Mouse (Mus musculus): Measurements from ENCODE around the gene Rbfox1. TPM values are rescaled to one million over a fixed set of nuclear protein-coding genes. Genes with fewer than 3 reads are reported as not detected.

Gene Rbfox1
- polyA plus RNA-seq, 1 experiment: 4.0 TPM

GRCm38 (mm10) chr16:6349381-6349780 lies 464.2 kb downstream of the Rbfox1 start:
- DNase-seq: no peak
- Histone ChIP-seq H3K4me3 (replicated peaks; ENCODE audit: extremely low read depth, low read depth, low read length) (no peak overlapping the region), H3K4me1 (ENCODE audit: control insufficient read depth, insufficient read depth, low read length) (no peaks in the 10 kb centered on the region)
- TF ChIP-seq CTCF (IDR thresholded peaks at IDR 0.05; ENCODE audit: insufficient read depth, low read length) (no peak), POLR2A (IDR thresholded peaks at IDR 0.05; ENCODE audit: borderline replicate concordance, extremely low read depth, low read depth, low read length) (no peak)
- WGBS: 32% methylated on average over 16 of the region's 16 CpGs

- Histone ChIP-seq H3K4me3 (replicated peaks; ENCODE audit: extremely low read depth, low read depth, low read length) (no peak overlapping the region), H3K4me1 (ENCODE audit: control insufficient read depth, insufficient read depth, low read length) (no peaks in the 10 kb centered on the region)
- no peak for DNase-seq
- TF ChIP-seq POLR2A (IDR thresholded peaks at IDR 0.05; ENCODE audit: borderline replicate concordance, extremely low read depth, low read depth, low read length): no peak
- no peak for TF ChIP-seq CTCF (IDR thresholded peaks at IDR 0.05; ENCODE audit: insufficient read depth, low read length)
- WGBS: 85% methylated on average over 11 of the region's 11 CpGs
These were observed 465.1 kb downstream of the Rbfox1 start for GRCm38 (mm10) chr16:6350256-6350655.

GRCm38 (mm10) chr16:6353191-6353590 lies 468.0 kb downstream of the Rbfox1 start:
- DNase-seq: no peak
- TF ChIP-seq POLR2A (IDR thresholded peaks at IDR 0.05; ENCODE audit: borderline replicate concordance, extremely low read depth, low read depth, low read length) (no peak), CTCF (IDR thresholded peaks at IDR 0.05; ENCODE audit: insufficient read depth, low read length) (no peak)
- H3K4me3 ChIP-seq (replicated peaks; ENCODE audit: extremely low read depth, low read depth, low read length): no peak overlapping the region
- 74% methylated on average over 5 of the region's 5 CpGs for WGBS
- H3K4me1 ChIP-seq (ENCODE audit: control insufficient read depth, insufficient read depth, low read length): no peaks in the 10 kb centered on the region

GRCm38 (mm10) chr16:6356931-6357330 lies 471.8 kb downstream of the Rbfox1 start:
- Histone ChIP-seq H3K4me3 (replicated peaks; ENCODE audit: extremely low read depth, low read depth, low read length) (no peak overlapping the region), H3K4me1 (ENCODE audit: control insufficient read depth, insufficient read depth, low read length) (no peaks in the 10 kb centered on the region)
- TF ChIP-seq POLR2A (IDR thresholded peaks at IDR 0.05; ENCODE audit: borderline replicate concordance, extremely low read depth, low read depth, low read length) (no peak), CTCF (IDR thresholded peaks at IDR 0.05; ENCODE audit: insufficient read depth, low read length) (no peak)
- DNase-seq: no peak
- 59% methylated on average over 3 of the region's 3 CpGs for WGBS

DNA sequence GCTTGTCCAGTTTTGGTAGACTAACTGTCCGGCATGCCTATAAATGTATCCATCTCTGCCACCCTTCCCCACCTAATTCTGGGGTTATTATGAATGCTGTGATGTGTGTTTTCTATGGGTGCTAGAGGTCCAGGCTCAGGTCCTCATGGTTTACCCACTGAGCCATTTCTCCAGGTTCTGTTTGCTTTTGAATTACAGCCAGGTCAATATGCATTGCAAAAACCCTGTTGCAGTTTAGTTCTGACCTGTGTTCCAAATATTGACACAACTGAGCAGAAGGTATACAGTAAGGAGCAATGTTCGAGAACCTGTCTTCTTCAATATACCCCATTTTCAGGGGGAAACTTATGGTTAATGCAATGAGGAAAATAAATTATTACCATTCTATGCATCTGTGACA lies 480.6 kb downstream of the Rbfox1 start:
- 79% methylated on average over 2 of the region's 2 CpGs for WGBS
- DNase-seq: no peak
- no peak for TF ChIP-seq POLR2A (IDR thresholded peaks at IDR 0.05; ENCODE audit: borderline replicate concordance, extremely low read depth, low read depth, low read length)
- no peak for TF ChIP-seq CTCF (IDR thresholded peaks at IDR 0.05; ENCODE audit: insufficient read depth, low read length)
- no peaks in the 10 kb centered on the region for H3K4me1 ChIP-seq (ENCODE audit: control insufficient read depth, insufficient read depth, low read length)
- H3K4me3 ChIP-seq (replicated peaks; ENCODE audit: extremely low read depth, low read depth, low read length): no peak overlapping the region

DNA sequence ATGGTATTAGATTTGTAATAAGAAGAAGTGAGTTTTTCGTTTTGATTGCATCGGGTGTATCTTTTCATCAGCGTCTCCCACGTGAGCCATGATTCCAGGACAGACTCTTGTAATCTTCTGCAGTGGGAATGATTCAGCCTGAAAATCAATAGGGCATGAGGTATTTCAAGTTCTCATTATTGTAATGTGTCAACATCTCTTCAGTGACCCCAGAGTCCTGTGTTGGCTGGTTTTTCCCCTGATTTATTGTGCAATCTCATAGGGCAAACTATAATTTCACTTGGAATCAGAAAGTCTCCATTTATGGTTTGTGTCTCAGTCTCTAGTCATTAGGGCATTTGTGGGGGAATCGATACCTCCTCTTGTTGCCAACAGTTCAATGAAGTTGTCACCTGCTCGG lies 481.5 kb downstream of the Rbfox1 start:
- 82% methylated on average over 6 of the region's 6 CpGs for WGBS
- DNase-seq: no peak
- H3K4me3 ChIP-seq (replicated peaks; ENCODE audit: extremely low read depth, low read depth, low read length): no peak overlapping the region

DNA sequence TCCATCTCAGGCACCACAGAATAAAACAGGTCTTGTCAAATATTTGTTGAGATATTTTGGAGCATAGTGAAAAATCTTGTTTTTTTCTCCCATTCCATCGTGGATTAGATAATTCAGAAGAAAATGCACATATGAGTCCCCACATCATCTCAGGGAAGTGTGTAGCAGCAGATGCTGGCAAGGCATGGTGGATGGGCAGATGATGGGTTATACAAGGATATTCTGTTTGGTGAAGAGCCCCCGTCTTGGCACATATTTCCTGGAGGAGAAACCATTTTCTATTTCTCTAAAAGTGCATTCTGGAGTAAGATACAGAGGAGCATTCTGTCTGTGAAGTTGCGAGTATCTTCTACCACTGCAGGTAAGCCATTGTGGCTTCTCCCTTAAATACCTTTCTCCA lies 495.8 kb downstream of the Rbfox1 start:
- 74% methylated on average over 3 of the region's 3 CpGs for WGBS
- TF ChIP-seq POLR2A (IDR thresholded peaks at IDR 0.05; ENCODE audit: borderline replicate concordance, extremely low read depth, low read depth, low read length): no peak
- no peak for TF ChIP-seq CTCF (IDR thresholded peaks at IDR 0.05; ENCODE audit: insufficient read depth, low read length)
- H3K4me3 ChIP-seq (replicated peaks; ENCODE audit: extremely low read depth, low read depth, low read length): no peak overlapping the region
- no peak for DNase-seq
- H3K4me1 ChIP-seq (ENCODE audit: control insufficient read depth, insufficient read depth, low read length): no peaks in the 10 kb centered on the region

More for the DNA sequence above, 481.5 kb downstream of the Rbfox1 start:
- TF ChIP-seq CTCF (IDR thresholded peaks at IDR 0.05; ENCODE audit: insufficient read depth, low read length) (no peak), POLR2A (IDR thresholded peaks at IDR 0.05; ENCODE audit: borderline replicate concordance, extremely low read depth, low read depth, low read length) (no peak)
- H3K4me1 ChIP-seq (ENCODE audit: control insufficient read depth, insufficient read depth, low read length): no peaks in the 10 kb centered on the region

DNA sequence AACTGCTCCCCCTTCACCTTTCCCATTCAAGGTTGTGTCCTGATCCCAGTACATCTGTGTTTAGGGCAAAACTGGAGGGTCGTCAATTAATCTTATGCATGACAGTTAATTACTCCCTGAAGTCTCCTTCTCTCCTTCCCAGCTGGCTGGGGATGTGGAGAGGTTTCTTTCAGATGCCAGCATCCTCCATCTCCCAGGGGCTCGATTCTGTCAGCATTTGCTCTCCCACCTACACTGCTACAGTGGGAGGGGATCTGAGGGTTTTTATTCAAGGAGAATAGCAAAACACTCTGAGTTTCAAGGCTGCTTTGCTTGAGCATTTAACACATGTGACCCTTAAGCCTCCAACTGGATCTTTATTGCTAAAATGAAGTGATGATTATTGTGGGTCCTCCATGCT lies 496.4 kb downstream of the Rbfox1 start:
- H3K4me1 ChIP-seq (ENCODE audit: control insufficient read depth, insufficient read depth, low read length): no peaks in the 10 kb centered on the region
- H3K4me3 ChIP-seq (replicated peaks; ENCODE audit: extremely low read depth, low read depth, low read length): no peak overlapping the region
- no peak for DNase-seq
- WGBS: 57% methylated on average over 2 of the region's 2 CpGs
- TF ChIP-seq POLR2A (IDR thresholded peaks at IDR 0.05; ENCODE audit: borderline replicate concordance, extremely low read depth, low read depth, low read length) (no peak), CTCF (IDR thresholded peaks at IDR 0.05; ENCODE audit: insufficient read depth, low read length) (no peak)

DNA sequence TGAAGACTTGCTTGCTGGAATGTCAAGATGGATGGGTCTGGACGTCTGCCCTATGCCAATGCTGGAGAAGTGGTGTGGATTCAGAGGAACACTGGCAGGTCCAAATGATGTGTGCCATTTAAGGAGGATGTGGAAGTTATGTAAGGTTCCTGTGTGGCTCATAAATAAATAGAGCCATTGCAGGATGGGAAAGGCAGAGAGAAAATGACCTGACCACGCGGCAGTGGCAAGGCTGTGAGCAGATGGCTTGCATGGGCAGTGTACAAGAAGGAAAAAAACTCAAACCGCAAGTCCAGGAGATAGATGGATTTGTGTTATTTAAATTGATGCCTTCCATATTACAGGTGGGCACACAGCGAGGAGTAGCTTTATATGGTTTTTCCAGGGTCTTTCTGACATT lies 497.6 kb downstream of the Rbfox1 start:
- TF ChIP-seq CTCF (IDR thresholded peaks at IDR 0.05; ENCODE audit: insufficient read depth, low read length): no peak
- no peak for TF ChIP-seq POLR2A (IDR thresholded peaks at IDR 0.05; ENCODE audit: borderline replicate concordance, extremely low read depth, low read depth, low read length)
- H3K4me3 ChIP-seq (replicated peaks; ENCODE audit: extremely low read depth, low read depth, low read length): no peak overlapping the region
- H3K4me1 ChIP-seq (ENCODE audit: control insufficient read depth, insufficient read depth, low read length): no peaks in the 10 kb centered on the region
- 82% methylated on average over 5 of the region's 5 CpGs for WGBS
- DNase-seq: no peak

GRCm38 (mm10) chr16:6390278-6390930 lies 505.2 kb downstream of the Rbfox1 start:
- no peak for DNase-seq
- TF ChIP-seq POLR2A (IDR thresholded peaks at IDR 0.05; ENCODE audit: borderline replicate concordance, extremely low read depth, low read depth, low read length) (no peak), CTCF (IDR thresholded peaks at IDR 0.05; ENCODE audit: insufficient read depth, low read length) (no peak)
- Histone ChIP-seq H3K4me3 (replicated peaks; ENCODE audit: extremely low read depth, low read depth, low read length) (no peak overlapping the region), H3K4me1 (ENCODE audit: control insufficient read depth, insufficient read depth, low read length) (no peaks in the 10 kb centered on the region)
- 61% methylated on average over 6 of the region's 6 CpGs for WGBS

Data from lung, adult 2 months (tissue).